Comparison of ENCODE assay signal across 9 mouse cellular contexts in the genomic region with DNA sequence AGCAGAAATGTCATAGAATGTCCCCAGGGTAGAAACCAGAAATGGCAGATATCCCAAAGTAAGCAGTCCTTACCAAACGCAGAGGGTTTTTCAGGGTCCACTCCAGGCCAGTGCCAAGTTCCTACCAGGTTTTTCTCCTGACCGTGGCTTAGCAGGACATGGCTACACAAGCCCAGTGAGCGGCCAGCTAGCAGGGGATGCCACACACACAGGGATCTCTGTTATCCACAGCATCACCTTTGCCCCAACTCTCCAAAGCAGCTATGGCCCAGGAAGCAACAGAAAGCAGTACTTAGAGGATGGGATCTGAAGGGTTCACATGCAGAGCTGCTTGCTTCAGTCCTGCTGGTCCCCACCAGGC.
A peak's percentile ranks its signal among the peaks of the same experiment; 100 is the strongest.
DNase-seq lines count a peak whose midpoint lies in the region; ATAC-seq lines count a peak whose summit lies in the region.
"Had no signal": no experiment of that assay in that cellular context is flagged by ENCODE, and none has a peak within 500 bp of the region (broad histone marks: within the 10 kb centered on the region; RNA-seq: fewer than 3 reads in every experiment).

No protein-coding gene starts in this region.

- H3K4me3 ChIP-seq in kidney, embryonic 14.5 days (ENCODE audit: low read length): no peak overlapping the region
- H3K4me3 ChIP-seq in neural tube, embryonic 13.5 days: no peak overlapping the region

- H3K9ac ChIP-seq in kidney, embryonic 14.5 days (ENCODE audit: low read depth, low read length): no peak overlapping the region
- peak overlapping the region; percentile 2; the same call in 1 of the 2 replicates for H3K9ac ChIP-seq in neural tube, embryonic 13.5 days

- peak; percentile 46 to 52 for DNase-seq in cerebellum, postnatal 10 days
- no peak for DNase-seq in cerebellum, postnatal 4 days (ENCODE audit: low spot score in 2 of 2)
- no peak for DNase-seq in kidney, postnatal 10 days
- DNase-seq in embryo, embryonic 10.5 days (ENCODE audit: low spot score): peak; percentile 46
- DNase-seq in right cerebral cortex, postnatal 25 days: no peak
- no peak for DNase-seq in thymus, postnatal 10 days (ENCODE audit: low spot score in 2 of 2)
- DNase-seq: midbrain, embryonic 14.5 days had no signal

- no peaks in the 10 kb centered on the region for H3K9me3 ChIP-seq in kidney, embryonic 14.5 days (ENCODE audit: control insufficient read depth, low read length)
- H3K9me3 ChIP-seq in neural tube, embryonic 13.5 days: no peaks in the 10 kb centered on the region

- peaks cover 38% of the 10 kb centered on the region for H3K4me1 ChIP-seq in kidney, embryonic 14.5 days (ENCODE audit: control insufficient read depth, insufficient read depth, low read length)
- H3K4me1 ChIP-seq in neural tube, embryonic 13.5 days (replicated peaks): peaks cover 43% of the 10 kb centered on the region

- ATAC-seq in kidney, embryonic 14.5 days (ENCODE audit: low FRiP score, low TSS enrichment): no peak
- ATAC-seq in neural tube, embryonic 13.5 days (ENCODE audit: low read depth): 0 out of 2 replicates have a peak, but pooled peaks have one; percentile 7

- WGBS in kidney, embryonic 14.5 days: 46% methylated on average over 3 of the region's 3 CpGs
- WGBS in neural tube, embryonic 13.5 days: 26% methylated on average over 3 of the region's 3 CpGs

- no peaks in the 10 kb centered on the region for H3K27me3 ChIP-seq in kidney, embryonic 14.5 days (ENCODE audit: control insufficient read depth, insufficient read depth, low read length)
- no peaks in the 10 kb centered on the region for H3K27me3 ChIP-seq in neural tube, embryonic 13.5 days

- H3K4me2 ChIP-seq in kidney, embryonic 14.5 days (replicated peaks; ENCODE audit: low read depth, low read length): no peak overlapping the region
- no peak overlapping the region for H3K4me2 ChIP-seq in neural tube, embryonic 13.5 days

- H3K36me3 ChIP-seq in kidney, embryonic 14.5 days (ENCODE audit: control insufficient read depth, insufficient read depth, low read length): peaks cover 51% of the 10 kb centered on the region
- H3K36me3 ChIP-seq in neural tube, embryonic 13.5 days: peaks cover 41% of the 10 kb centered on the region

- H3K27ac ChIP-seq in kidney, embryonic 14.5 days (ENCODE audit: low read depth, low read length): peak overlapping the region; percentile 77; the same call in 1 of the 2 replicates
- peak overlapping the region; percentile 78 for H3K27ac ChIP-seq in neural tube, embryonic 13.5 days (replicated peaks)

Comparison
In these comparisons a context has a peak if more than half of its experiments do, and no peak if none do; other contexts are left out.
1. DNase-seq: peak in cerebellum, postnatal 10 days (2 of 2) and embryo, embryonic 10.5 days (single experiment); none in cerebellum, postnatal 4 days (0 of 2), kidney, postnatal 10 days (single experiment), right cerebral cortex, postnatal 25 days (single experiment) and thymus, postnatal 10 days (0 of 2).